Mouse (Mus musculus) ES-CJ7 (cell line): Measurements from ENCODE around the gene Runx1.

ENCODE experiments used
- DNase-seq: peaks from one replicate; pipeline ENCODE4 v3.0.0; 2011; ENCODE audit warnings: low read depth, low spot score

Runx1 gene

DNA sequence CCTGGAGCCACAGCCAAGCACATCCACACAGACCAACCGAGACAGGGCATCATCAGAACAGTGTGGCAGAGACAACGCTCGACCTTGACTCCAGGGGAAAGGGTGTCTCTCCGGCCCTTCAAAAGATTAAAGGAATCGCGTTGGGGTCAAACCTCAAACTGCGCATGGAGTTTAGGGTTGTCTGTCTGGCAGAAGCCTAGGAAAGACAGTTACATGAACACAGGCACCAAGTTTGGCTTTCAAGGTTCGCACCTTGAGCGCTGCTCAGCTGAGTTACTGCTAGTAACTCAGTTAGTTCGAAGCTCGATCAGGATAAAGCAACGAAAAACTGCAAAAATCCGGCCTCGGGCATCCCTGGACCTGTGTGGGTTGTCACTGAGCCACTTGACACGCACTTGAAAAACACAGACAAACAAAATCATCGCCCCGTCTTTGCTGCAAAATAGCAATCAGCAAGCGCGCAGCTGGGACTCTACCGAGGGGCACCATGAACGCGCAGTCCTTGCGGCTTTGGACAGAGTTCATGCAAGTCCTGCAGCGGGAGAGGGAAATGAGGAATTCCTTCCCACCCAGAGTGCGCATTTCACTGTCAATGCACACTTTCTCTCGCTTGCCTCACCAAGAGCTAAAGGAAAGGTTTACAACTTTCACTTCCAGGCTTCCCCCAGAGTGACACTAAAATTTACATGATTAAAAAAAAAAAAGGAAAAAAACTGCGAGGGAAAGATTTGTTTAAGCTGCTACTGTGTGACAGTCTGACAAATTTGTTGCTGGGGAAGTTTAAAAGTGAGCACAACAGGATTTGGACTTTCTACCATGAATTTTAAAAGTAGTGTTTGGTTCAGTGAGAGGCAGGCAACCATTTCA is 126.2 kb downstream of the Runx1 start:
- peak; percentile 29 for DNase-seq

GRCm38 (mm10) chr16:92698612-92698998 is 127.3 kb downstream of the Runx1 start:
- DNase-seq: peak; percentile 86

DNA sequence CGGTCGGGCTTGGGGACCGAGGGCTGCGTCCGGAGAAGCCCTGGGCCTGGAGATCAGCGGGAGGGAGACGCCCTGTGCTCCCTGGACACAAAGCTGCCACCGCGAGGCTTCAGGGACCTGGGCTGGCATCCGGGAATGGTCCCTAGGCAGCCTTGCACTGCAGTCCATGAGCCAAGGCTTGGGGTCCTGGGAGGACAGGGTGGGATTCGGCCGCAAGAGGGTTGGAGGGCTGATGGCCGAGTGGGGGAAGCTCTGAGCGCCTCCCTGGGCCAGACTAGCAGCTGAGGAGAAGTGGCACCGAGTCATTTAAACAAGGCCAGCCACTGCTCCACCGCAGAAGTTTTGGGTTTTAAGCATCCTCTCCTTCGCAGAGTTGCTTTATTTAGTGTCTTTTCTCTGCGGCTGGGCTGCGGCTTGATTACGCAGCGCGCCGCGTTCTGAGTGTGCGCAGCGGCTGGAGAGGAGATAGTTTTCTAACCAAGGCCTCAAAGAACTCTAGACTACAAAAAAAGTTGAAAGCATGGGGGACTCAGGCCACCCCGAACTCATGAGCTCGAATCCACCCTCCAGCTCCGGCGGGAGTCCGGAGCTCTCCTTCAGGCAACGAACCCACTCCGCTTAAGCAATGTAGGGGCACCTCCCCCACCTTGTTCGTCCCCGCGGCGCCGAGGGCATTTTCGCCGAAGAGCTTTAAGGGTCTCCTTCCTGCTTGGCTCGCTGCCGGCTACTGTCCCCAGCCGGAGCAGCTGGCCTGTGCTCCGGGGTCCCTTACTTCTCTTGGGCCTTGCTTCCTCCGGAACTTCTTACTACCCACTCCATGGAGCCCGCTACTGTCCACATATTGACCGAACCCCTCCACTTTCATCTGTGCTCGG is 128.0 kb downstream of the Runx1 start:
- DNase-seq: peak; percentile 18

GRCm38 (mm10) chr16:92697227-92697736 is 128.7 kb downstream of the Runx1 start:
- DNase-seq: peak; percentile 89

DNA sequence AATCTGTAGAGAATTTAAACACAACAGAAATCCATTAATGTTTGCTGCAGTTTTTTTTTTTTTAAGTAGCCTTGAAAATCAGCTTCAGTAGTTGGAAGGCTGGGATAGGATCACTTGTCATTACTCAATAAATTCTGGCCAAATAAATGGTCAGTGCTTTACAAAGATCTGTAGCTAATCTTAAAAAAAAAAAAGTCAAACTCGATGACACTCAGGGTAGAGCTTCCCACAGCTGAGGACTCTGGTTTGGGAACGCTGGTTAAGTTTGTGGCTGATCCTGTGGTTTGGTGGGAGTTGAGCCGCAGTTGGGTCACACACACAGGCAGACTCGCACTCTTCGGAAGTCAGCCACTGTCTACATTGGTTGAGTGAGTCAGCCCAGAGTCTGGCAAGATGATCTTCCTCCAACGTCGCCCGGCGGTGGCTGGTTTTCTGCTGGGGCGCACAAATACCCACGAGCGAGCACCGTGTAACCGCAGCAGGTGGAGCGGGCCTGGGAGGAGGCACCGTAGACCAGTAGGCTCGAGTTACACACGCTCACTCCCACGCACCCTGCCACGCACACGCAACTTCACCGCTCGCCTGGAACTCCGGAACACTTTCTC is 129.4 kb downstream of the Runx1 start:
- peak; percentile 52 for DNase-seq

DNA sequence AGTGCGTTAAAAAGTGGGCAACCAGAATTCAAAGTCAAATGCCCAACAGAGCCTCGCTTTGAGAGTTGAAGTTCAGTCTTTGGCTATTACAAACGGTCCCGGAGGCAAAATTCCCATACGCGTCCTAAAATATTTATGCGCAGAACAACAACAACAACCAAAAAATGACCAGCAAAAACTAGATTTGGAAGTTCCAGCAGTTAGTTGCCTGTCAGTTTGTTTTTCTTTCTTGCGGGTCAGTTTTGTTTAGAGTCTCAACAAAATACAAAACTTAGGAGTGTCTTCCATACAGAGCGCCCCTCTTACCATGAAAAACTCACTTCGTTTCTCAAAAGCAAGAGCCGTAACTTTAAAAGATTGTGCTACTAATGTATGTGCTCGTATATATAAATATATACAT is 130.0 kb downstream of the Runx1 start:
- DNase-seq: no peak

DNA sequence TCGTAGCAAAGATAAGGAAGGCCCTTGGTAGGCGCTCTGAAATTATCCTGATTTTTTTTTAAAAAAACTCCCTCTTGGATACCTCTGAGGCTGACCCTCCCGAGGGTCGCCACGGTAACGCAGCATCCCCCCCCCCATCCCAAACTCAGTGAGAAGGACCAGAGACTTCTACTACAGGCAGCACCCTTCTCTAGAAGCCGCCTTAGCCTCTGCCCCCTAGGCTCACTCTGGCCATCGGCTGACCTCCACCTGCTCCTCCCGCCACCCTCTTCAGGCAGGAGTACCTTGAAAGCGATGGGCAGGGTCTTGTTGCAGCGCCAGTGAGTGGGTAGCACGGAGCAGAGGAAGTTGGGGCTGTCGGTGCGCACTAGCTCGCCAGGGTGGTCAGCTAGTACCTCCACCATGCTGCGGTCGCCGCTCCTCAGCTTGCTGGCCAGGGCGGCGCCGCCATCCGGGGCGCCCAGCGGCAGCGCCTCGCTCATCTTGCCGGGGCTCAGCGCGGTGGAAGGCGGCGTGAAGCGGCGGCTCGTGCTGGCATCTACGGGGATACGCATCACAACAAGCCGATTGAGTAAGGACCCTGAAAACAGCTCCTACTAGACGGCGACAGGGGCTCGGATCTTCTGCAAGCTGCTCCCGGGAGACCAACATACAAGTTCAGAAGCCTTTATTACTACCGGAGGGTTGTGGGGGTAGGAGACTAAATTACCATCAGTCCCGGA is 130.6 kb downstream of the Runx1 start:
- DNase-seq: peak; percentile 16

DNA sequence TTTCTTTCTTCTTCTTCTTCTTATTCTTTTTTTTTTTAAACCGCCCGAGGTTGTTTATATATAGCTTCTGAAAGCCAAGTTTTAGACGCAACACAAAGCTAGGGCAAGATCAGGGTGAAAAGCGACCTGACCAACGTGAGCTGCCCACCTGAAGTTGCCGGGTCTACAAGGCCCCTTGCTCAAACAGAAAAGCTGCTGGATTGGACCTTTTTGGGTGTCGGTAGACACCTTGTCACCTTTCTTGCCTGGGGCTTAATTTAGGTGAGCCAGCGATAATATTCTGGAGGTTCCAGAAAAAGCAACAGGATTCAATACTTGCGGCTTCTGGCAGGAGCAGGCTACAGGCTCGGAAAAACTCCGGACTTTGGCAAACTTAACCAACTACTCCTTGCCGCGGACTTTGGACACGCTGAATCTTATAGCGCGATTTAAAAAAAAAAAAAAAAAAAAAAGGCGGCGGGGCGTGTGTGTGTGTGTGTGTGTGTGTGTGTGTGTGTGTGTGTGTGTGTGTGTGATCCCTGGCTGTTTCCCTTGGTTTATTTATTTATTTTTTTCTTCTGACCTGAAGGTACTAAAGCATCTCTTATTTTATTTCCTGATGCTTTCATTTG is 131.3 kb downstream of the Runx1 start:
- DNase-seq: no peak

DNA sequence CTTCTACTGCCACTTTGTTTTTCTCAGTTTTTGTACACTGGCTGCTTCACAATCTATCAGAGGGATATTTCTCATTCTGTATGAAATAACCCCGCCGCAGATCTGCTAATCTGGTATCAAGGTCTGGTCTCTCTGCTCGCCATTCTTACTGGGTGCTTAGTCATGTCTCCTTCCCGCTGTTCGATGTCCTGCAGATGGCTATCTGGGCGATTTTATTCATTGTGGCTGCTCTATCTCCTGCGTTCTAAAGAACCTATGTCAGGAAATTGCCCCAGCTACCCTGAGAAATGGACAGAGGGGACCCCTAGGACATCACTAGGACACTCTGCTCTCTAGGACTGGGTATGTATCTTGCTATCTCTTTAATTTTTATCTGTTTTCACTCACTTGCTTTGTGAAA is 135.2 kb downstream of the Runx1 start:
- no peak for DNase-seq

DNA sequence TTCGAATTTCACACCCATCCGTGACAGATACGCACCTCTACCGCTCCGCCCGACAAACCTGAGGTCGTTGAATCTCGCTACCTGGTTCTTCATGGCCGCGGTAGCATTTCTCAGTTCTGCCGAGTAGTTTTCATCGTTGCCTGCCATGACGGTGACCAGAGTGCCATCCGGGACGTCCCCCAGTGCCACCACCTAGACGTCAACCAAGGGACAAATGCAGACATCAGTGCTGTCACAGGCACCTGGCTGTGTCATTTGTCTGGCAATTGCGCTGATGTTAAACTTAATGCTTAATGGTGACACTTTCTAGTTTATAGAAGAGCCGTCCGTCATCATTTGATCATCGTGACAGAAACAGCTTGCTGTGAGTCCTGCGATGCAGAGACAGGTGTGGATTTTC is 137.0 kb downstream of the Runx1 start:
- no peak for DNase-seq

DNA sequence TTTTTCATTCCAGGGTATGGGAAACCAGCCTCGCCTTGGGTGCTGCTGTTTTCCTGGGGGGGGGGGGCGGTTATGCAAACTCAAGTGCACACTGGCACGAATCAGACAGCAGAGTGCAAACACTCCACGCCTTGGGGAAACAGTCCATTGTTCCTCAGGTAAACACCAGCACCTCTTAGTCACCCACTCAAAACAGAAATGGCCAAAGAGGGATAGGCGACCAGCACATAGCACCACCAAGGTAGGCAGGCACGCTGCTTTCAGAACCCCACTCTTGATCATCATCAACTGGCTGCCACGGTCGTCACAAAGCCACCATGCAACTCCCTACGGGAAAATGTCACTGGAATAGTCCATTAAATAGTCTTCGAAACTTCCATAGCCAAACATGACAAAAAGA is 139.0 kb downstream of the Runx1 start:
- no peak for DNase-seq

DNA sequence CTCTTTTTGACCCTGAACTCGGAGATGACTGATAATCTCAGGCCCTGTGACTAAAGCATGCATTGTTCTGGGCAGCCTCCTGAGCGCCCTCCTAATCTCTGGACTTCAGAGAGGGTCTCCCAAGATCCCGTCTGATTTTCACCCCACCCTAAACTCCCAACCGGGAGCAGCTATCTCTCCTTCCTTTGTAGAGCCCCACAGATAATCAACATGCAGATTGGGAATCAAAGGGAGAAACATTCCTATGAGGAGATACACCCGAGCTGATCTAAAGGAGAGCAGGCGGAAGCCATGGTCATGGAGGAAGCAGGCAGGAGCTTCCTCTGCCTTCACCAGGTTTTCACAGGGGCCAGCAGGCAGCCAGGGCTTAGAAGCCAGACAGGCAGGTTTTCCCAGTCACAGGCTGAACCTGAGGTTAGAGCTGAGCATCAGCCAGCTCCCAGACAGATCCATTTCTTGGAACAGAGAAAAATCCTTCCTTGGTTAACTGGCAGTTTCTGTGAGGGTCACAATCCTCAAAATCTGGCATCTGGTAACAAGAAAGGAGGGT is 140.1 kb downstream of the Runx1 start:
- DNase-seq: peak; percentile 41

DNA sequence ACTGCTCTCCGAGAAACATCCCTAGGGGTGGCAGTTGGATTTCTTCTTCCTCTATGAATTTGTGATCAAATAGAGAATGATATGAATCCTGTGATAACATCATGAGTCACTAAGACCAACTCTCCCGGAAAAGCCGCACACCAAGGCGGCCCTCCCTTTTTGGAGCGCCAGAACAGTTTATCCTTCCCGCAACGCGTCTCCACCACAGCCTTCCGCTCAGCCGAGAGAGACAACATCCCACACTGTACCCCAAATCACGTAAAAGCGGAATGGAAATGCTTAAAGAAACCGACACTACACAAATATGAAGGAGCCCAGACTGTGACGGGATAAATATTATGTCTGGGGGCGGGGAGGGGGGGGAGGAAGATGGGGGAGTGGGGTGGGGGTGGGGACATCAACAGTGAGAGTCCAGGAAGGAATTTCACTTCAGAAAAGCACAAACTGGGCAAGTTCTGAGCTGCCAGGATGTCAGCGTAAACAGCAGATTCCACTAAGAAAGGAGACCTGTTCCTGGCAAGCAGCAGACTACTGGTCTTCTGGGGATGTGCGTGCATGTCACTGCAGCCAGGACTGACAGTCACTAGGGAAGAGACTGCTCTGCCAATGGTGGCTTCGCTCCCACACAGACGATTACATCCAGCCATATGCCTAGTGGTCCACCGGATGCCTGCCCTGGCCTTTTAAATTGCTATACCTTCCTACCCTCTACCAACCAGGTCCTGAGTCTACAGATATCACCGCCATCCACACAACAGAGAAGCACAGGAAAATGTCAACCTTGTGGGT is 141.3 kb downstream of the Runx1 start:
- no peak for DNase-seq

- DNase-seq: no peak
These were observed 149.3 kb downstream of the Runx1 start for GRCm38 (mm10) chr16:92676630-92677029.

DNA sequence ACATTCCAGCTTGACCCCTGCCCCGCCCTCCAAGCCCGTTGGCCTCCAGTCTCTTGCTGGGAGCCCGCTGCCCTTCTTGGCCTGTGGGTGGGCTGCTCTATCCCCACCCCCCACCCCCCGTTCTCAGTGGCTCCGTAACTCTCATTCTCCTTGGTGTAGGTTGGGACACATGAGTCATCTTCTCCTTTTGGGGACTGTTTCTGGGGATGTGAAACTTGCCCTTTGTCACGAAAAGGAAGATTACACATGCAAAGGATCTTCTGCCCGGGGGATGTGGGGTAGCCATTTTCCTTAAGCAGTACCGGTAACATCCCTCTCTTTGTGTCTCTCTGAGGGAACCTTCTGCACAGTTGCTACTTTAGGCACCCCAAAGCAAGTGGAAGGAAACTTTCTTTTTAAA is 150.3 kb downstream of the Runx1 start:
- no peak for DNase-seq

DNA sequence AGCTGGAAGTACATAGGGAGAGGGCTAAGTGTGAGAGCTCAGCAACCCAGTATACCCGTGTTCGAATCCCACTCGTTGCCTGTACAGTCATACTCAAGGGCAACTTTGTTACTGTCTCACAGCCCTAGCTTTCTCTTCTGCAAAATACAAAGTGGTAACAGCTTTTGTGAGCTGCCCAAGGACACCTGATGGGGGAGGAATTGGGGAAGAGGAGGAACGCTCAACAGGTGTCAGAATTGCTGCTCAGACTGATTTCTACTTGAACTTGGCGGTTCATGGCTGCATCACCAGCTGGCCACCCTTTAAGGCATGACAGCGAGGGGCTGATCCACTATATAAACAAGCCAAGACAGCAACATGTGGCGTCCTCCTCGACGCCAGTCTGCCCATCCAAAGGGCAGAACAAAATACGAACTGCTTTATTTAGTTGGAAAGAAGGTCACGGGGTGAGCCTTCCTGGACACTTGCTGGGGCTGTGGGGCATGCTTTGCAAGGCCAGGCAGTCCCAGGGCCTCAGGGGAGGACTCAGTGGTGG is 151.0 kb downstream of the Runx1 start:
- DNase-seq: no peak

GRCm38 (mm10) chr16:92674121-92674816 is 151.7 kb downstream of the Runx1 start:
- DNase-seq: no peak

DNA sequence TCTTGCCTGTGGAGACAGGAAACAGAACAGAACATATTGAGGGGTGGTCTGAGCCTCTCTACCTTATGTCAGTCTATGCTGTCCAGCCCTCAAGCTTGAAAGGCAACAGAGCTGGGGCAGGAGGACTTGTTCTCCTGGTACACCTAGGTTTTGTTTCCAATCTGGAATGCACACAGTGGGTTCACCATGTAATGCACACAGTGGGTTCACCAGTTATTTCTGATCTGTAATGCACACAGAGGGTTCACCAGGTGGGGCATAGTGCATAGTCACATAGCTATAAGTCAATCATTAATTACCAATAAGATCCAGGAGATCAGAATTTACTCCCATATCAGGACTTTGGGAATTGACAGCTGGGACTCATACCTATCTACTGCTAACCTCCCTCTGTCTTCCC is 157.1 kb downstream of the Runx1 start:
- no peak for DNase-seq

DNA sequence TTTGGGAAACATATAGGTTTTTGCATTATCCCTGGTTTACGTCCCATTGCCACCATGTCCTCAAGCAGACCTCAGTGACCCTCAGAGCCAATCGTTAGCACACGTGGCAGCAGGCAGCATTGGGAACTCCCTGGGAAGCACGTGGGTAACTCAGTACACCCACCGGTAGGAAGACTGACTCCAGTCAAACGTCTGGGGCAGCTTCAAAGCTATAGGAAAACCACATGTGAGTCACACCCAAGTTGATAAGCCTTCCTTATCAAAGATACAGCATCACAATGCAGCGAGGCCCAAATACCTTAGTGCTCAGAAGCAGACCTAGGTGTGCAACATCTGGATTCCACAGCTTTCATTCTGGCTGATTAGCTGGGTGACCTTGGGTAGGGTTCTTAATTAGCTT is 164.2 kb downstream of the Runx1 start:
- DNase-seq: no peak
